Mouse (Mus musculus): ENCODE data around the gene Tspyl3.
"Not testable (repeated sequence)": the region's sequence is repeated elsewhere in the genome, so short reads cannot be mapped to it uniquely, and the experiment has no call there.

Tspyl3 gene

GRCm38 (mm10) chr2:153224946-153225594 lies at the start of gene Tspyl3:
Tspyl3 (minus strand) TSS chr2:153225441.
- DNase-seq (ENCODE audit: low spot score) = peak; percentile 69

- DNase-seq (ENCODE audit: low spot score) = no peak
Measured at GRCm38 (mm10) chr2:153274919-153275247, 49.6 kb upstream of the Tspyl3 start.

- DNase-seq (ENCODE audit: low spot score) = not testable (repeated sequence)
Measured at GRCm38 (mm10) chr2:153274200-153274918, 49.1 kb upstream of the Tspyl3 start.

GRCm38 (mm10) chr2:153270231-153270915 lies 45.1 kb upstream of the Tspyl3 start:
- not testable (repeated sequence) for DNase-seq (ENCODE audit: low spot score)

- DNase-seq (ENCODE audit: low spot score) = no peak
Measured at GRCm38 (mm10) chr2:153267331-153267730, 42.1 kb upstream of the Tspyl3 start.

GRCm38 (mm10) chr2:153263053-153263452 lies 37.8 kb upstream of the Tspyl3 start:
- peak; percentile 88 for DNase-seq (ENCODE audit: low spot score)

- no peak for DNase-seq (ENCODE audit: low spot score)
Measured at GRCm38 (mm10) chr2:153259864-153260674, 34.8 kb upstream of the Tspyl3 start.

- DNase-seq (ENCODE audit: low spot score) = no peak
Measured at GRCm38 (mm10) chr2:153259030-153259863, 34.0 kb upstream of the Tspyl3 start.

GRCm38 (mm10) chr2:153256604-153257003 lies 31.4 kb upstream of the Tspyl3 start:
- no peak for DNase-seq (ENCODE audit: low spot score)

- no peak for DNase-seq (ENCODE audit: low spot score)
Measured at GRCm38 (mm10) chr2:153249751-153250150, 24.5 kb upstream of the Tspyl3 start.

- DNase-seq (ENCODE audit: low spot score) = no peak
Measured at GRCm38 (mm10) chr2:153242156-153242555, 16.9 kb upstream of the Tspyl3 start.

- DNase-seq (ENCODE audit: low spot score) = peak; percentile 88
Measured at GRCm38 (mm10) chr2:153241250-153242014, 16.2 kb upstream of the Tspyl3 start, which contains the start of the genes Plagl2 and Pofut1. Plagl2 (minus strand) TSS chr2:153241426. Pofut1 (plus strand) TSS chr2:153241533.

- peak; percentile 30 for DNase-seq (ENCODE audit: low spot score)
Measured at GRCm38 (mm10) chr2:153240701-153241235, 15.5 kb upstream of the Tspyl3 start.

GRCm38 (mm10) chr2:153239860-153240480 lies 14.7 kb upstream of the Tspyl3 start:
- DNase-seq (ENCODE audit: low spot score) = no peak

- no peak for DNase-seq (ENCODE audit: low spot score)
Measured at GRCm38 (mm10) chr2:153239021-153239859, 14.0 kb upstream of the Tspyl3 start.

GRCm38 (mm10) chr2:153238406-153238805 lies 13.2 kb upstream of the Tspyl3 start:
- no peak for DNase-seq (ENCODE audit: low spot score)

GRCm38 (mm10) chr2:153237891-153238290 lies 12.7 kb upstream of the Tspyl3 start:
- no peak for DNase-seq (ENCODE audit: low spot score)

- DNase-seq (ENCODE audit: low spot score) = no peak
Measured at GRCm38 (mm10) chr2:153237193-153237592, 12.0 kb upstream of the Tspyl3 start.

GRCm38 (mm10) chr2:153228523-153228922 lies 3.3 kb upstream of the Tspyl3 start:
- no peak for DNase-seq (ENCODE audit: low spot score)

All from T-cell, adult 2 months (primary cell).